Mouse (Mus musculus): ENCODE data around the gene Apol8. TPM values are rescaled to one million over a fixed set of nuclear protein-coding genes. Genes with fewer than 3 reads are reported as not detected.
"Not testable (repeated sequence)": the region's sequence is repeated elsewhere in the genome, so short reads cannot be mapped to it uniquely, and the experiment has no call there.

The Apol8 gene
- total RNA-seq, 2 experiments from 2014 or later, result not detected

GRCm38 (mm10) chr15:77750461-77750860 is 6.3 kb downstream of the Apol8 start:
- DNase-seq, result peak; percentile 62 to 68

- no peak for DNase-seq
These were observed 7.1 kb downstream of the Apol8 start for GRCm38 (mm10) chr15:77749717-77750116.

- DNase-seq, result no peak
These were observed 8.4 kb downstream of the Apol8 start for GRCm38 (mm10) chr15:77748414-77748813.

- DNase-seq, result no peak
These were observed 10.5 kb downstream of the Apol8 start for GRCm38 (mm10) chr15:77746326-77746725.

GRCm38 (mm10) chr15:77745081-77745480 is 11.7 kb downstream of the Apol8 start:
- DNase-seq, result no peak

GRCm38 (mm10) chr15:77744632-77745031 is 12.2 kb downstream of the Apol8 start:
- DNase-seq, result no peak

- not testable (repeated sequence) for DNase-seq
These were observed 15.2 kb downstream of the Apol8 start for GRCm38 (mm10) chr15:77741556-77741955.

GRCm38 (mm10) chr15:77740511-77741297 is 16.1 kb downstream of the Apol8 start:
- peak in 1 of 2 experiments; percentile 30 for DNase-seq

GRCm38 (mm10) chr15:77733903-77734302 is 22.9 kb downstream of the Apol8 start:
- not testable (repeated sequence) for DNase-seq

GRCm38 (mm10) chr15:77733380-77733779 is 23.4 kb downstream of the Apol8 start:
- DNase-seq, result peak; percentile 23 to 59

- DNase-seq, result not testable (repeated sequence)
These were observed 24.0 kb downstream of the Apol8 start for GRCm38 (mm10) chr15:77732851-77733250.

GRCm38 (mm10) chr15:77731605-77732004 is 25.2 kb downstream of the Apol8 start:
- no peak for DNase-seq

- not testable (repeated sequence) for DNase-seq
These were observed 28.1 kb downstream of the Apol8 start, which contains the start of gene Apol9b for GRCm38 (mm10) chr15:77728739-77729138. Gene Apol9b (plus strand): TSS chr15:77729039.

- not testable (repeated sequence) for DNase-seq
These were observed 29.1 kb downstream of the Apol8 start for GRCm38 (mm10) chr15:77727745-77728144.

GRCm38 (mm10) chr15:77727139-77727538 is 29.7 kb downstream of the Apol8 start:
- DNase-seq, result not testable (repeated sequence)

GRCm38 (mm10) chr15:77725393-77726020 is 31.3 kb downstream of the Apol8 start:
- DNase-seq, result not testable (repeated sequence)

GRCm38 (mm10) chr15:77724208-77724911 is 32.4 kb downstream of the Apol8 start:
- DNase-seq, result not testable (repeated sequence)

GRCm38 (mm10) chr15:77721509-77721908 is 35.3 kb downstream of the Apol8 start:
- not testable (repeated sequence) for DNase-seq

- not testable (repeated sequence) for DNase-seq
These were observed 38.6 kb downstream of the Apol8 start for GRCm38 (mm10) chr15:77718240-77718639.

GRCm38 (mm10) chr15:77708936-77709335 is 47.9 kb downstream of the Apol8 start:
- DNase-seq, result not testable (repeated sequence)

GRCm38 (mm10) chr15:77705306-77705705 is 51.5 kb downstream of the Apol8 start:
- not testable (repeated sequence) for DNase-seq

- DNase-seq, result not testable (repeated sequence)
These were observed 58.1 kb downstream of the Apol8 start, which contains the start of gene Apol7e for GRCm38 (mm10) chr15:77698656-77699055. Gene Apol7e (plus strand): TSS chr15:77698857.
